ENCODE assay signal across 8 mouse cellular contexts in genomic region chr7:108933794-108934731, GRCm38 (mm10). TPM values are rescaled to one million over a fixed set of nuclear protein-coding genes. Genes with fewer than 3 reads are reported as not detected.
A peak's percentile ranks its signal among the peaks of the same experiment; 100 is the strongest.
DNase-seq lines count a peak whose midpoint lies in the region; ATAC-seq and TF ChIP-seq lines count a peak whose summit lies in the region.

Gene Eif3f (plus strand): TSS chr7:108934417.

- 2% methylated on average over 40 of the region's 50 CpGs for WGBS in embryonic facial prominence, embryonic 14.5 days
- WGBS in heart, adult 2 months: 2% methylated on average over 50 of the region's 50 CpGs
- 2% methylated on average over 50 of the region's 50 CpGs for WGBS in limb, embryonic 13.5 days
- 1% methylated on average over 50 of the region's 50 CpGs for WGBS in midbrain, embryonic 16.5 days

- intact Hi-C loops in heart, adult 2 months (cut with DNase I): loop anchor here (2.0 kb wide), 1 partner anchor 83 kb away; the partner anchor contains the start of gene Olfr516

- H3K4me2 ChIP-seq in embryonic facial prominence, embryonic 14.5 days (ENCODE audit: low read depth, low read length): peak within 1 kb of the TSS; percentile 91
- peak within 1 kb of the TSS; percentile 82 for H3K4me2 ChIP-seq in limb, embryonic 13.5 days (replicated peaks)
- peak within 1 kb of the TSS; percentile 83 for H3K4me2 ChIP-seq in midbrain, embryonic 16.5 days (ENCODE audit: low read length)

- TF ChIP-seq CTCF in heart, adult 2 months (IDR thresholded peaks at IDR 0.05): peak; percentile 98; the same call in 1 of the 2 replicates

- TF ChIP-seq POLR2A in heart, adult 2 months (IDR thresholded peaks at IDR 0.05; ENCODE audit: insufficient read depth, low read depth, low read length): peak; percentile 79

- H3K36me3 ChIP-seq in embryonic facial prominence, embryonic 14.5 days (ENCODE audit: control insufficient read depth, insufficient read depth, low read length): peaks cover 18% of the 10 kb centered on the region
- H3K36me3 ChIP-seq in heart, adult 2 months (ENCODE audit: control insufficient read depth, insufficient read depth, low read length): peaks cover 2% of the 10 kb centered on the region
- peaks cover 27% of the 10 kb centered on the region for H3K36me3 ChIP-seq in limb, embryonic 13.5 days
- H3K36me3 ChIP-seq in midbrain, embryonic 16.5 days (ENCODE audit: control insufficient read depth, insufficient read depth, low read length): peaks cover 15% of the 10 kb centered on the region

- peak within 1 kb of the TSS; percentile 91 for H3K9ac ChIP-seq in embryonic facial prominence, embryonic 14.5 days (ENCODE audit: low read depth, low read length)
- peak within 1 kb of the TSS; percentile 92 for H3K9ac ChIP-seq in heart, adult 2 months (ENCODE audit: low read depth, low read length)
- H3K9ac ChIP-seq in limb, embryonic 13.5 days: peak within 1 kb of the TSS; percentile 96
- peak within 1 kb of the TSS; percentile 78 for H3K9ac ChIP-seq in midbrain, embryonic 16.5 days (ENCODE audit: low read depth, low read length)

- peak within 1 kb of the TSS; percentile 82 for H3K4me3 ChIP-seq in embryonic facial prominence, embryonic 14.5 days (ENCODE audit: low read depth, low read length)
- peak within 1 kb of the TSS; percentile 70 for H3K4me3 ChIP-seq in heart, adult 2 months
- peak within 1 kb of the TSS; percentile 97 for H3K4me3 ChIP-seq in limb, embryonic 13.5 days
- peak within 1 kb of the TSS; percentile 73 for H3K4me3 ChIP-seq in midbrain, embryonic 16.5 days (ENCODE audit: low read depth, low read length)

- no peaks in the 10 kb centered on the region for H3K27me3 ChIP-seq in embryonic facial prominence, embryonic 14.5 days (replicated peaks; ENCODE audit: control insufficient read depth, insufficient read depth, low read length)
- H3K27me3 ChIP-seq in heart, adult 2 months (ENCODE audit: control insufficient read depth, insufficient read depth, low read length): no peaks in the 10 kb centered on the region
- no peaks in the 10 kb centered on the region for H3K27me3 ChIP-seq in limb, embryonic 13.5 days
- H3K27me3 ChIP-seq in midbrain, embryonic 16.5 days (ENCODE audit: control insufficient read depth, insufficient read depth, low read depth, low read length): no peaks in the 10 kb centered on the region

- no peaks in the 10 kb centered on the region for H3K9me3 ChIP-seq in embryonic facial prominence, embryonic 14.5 days (ENCODE audit: control insufficient read depth, low read length)
- H3K9me3 ChIP-seq in limb, embryonic 13.5 days: no peaks in the 10 kb centered on the region
- H3K9me3 ChIP-seq in midbrain, embryonic 16.5 days (replicated peaks; ENCODE audit: control insufficient read depth, low read length, poor library complexity, severe bottlenecking): no peaks in the 10 kb centered on the region

- peak; percentile 91 for TF ChIP-seq EP300 in heart, adult 2 months (IDR thresholded peaks at IDR 0.05; ENCODE audit: insufficient read depth, low read depth, low read length)

- H3K4me1 ChIP-seq in embryonic facial prominence, embryonic 14.5 days (ENCODE audit: control insufficient read depth, insufficient read depth, low read length): peaks cover 11% of the 10 kb centered on the region
- H3K4me1 ChIP-seq in heart, adult 2 months (ENCODE audit: control insufficient read depth, insufficient read depth, low read length): peaks cover 12% of the 10 kb centered on the region
- H3K4me1 ChIP-seq in limb, embryonic 13.5 days: peaks cover 21% of the 10 kb centered on the region
- peaks cover 19% of the 10 kb centered on the region for H3K4me1 ChIP-seq in midbrain, embryonic 16.5 days (ENCODE audit: control insufficient read depth, insufficient read depth, low read length)

- peak; percentile 99 for ATAC-seq in embryonic facial prominence, embryonic 14.5 days (ENCODE audit: low read depth)
- peak; percentile 97 for ATAC-seq in limb, embryonic 13.5 days (ENCODE audit: low FRiP score, low read depth)
- peak; percentile 96 for ATAC-seq in midbrain, embryonic 16.5 days

- peak within 1 kb of the TSS; percentile 75; the same call in 1 of the 2 replicates for H3K27ac ChIP-seq in embryonic facial prominence, embryonic 14.5 days (replicated peaks; ENCODE audit: low read depth, low read length)
- H3K27ac ChIP-seq in heart, adult 2 months: peak within 1 kb of the TSS; percentile 71
- peak within 1 kb of the TSS; percentile 79 for H3K27ac ChIP-seq in limb, embryonic 13.5 days
- peak within 1 kb of the TSS; percentile 82 for H3K27ac ChIP-seq in midbrain, embryonic 16.5 days (ENCODE audit: low read length)

- H3K79me2 ChIP-seq in heart, adult 2 months (replicated peaks; ENCODE audit: control insufficient read depth, insufficient read depth, low read length): peaks cover 4% of the 10 kb centered on the region; the same call in 1 of the 2 replicates

- peak; percentile 97 for DNase-seq in 3T3-L1 (ENCODE audit: low read depth, low spot score)
- peak; percentile 65 to 83 for DNase-seq in adrenal gland, postnatal 4 days (ENCODE audit: low spot score in 2 of 2)
- peak; percentile 98 for DNase-seq in embryonic facial prominence, embryonic 14.5 days (ENCODE audit: low spot score)
- DNase-seq in heart, adult 2 months: peak; percentile 92 to 95
- peak; percentile 98 for DNase-seq in kidney, adult 8-10 months
- DNase-seq in spleen, postnatal 10 days (ENCODE audit: low spot score in 2 of 2): peak; percentile 82 to 92

RNA-seq across cellular contexts. Expression of gene Eif3f, which starts in this region (rescaled TPM):
- total RNA-seq in adrenal gland, postnatal 4 days (2021): 100 to 1,000 TPM; 246 to 249 TPM
- polyA plus RNA-seq in embryonic facial prominence, embryonic 14.5 days (2014; fragmentation: Nextera tagmentation; extraction: Ambion mirVana): 107 and 110 TPM in 2 replicates
- total RNA-seq in heart, adult 2 months (2021): 10 to 100 TPM; 78.6 to 97.2 TPM
- polyA plus RNA-seq in heart, adult 2 months (2012; rRNA removed): 72.1 and 72.8 TPM in 2 replicates
- polyA plus RNA-seq in limb, embryonic 13.5 days (2015; fragmentation: Nextera tagmentation; extraction: Ambion mirVana): 89.8 and 97.5 TPM in 2 replicates
- 60.9 and 62.8 TPM in 2 replicates for polyA plus RNA-seq in midbrain, embryonic 16.5 days (2015; fragmentation: Nextera tagmentation; extraction: Ambion mirVana)

Comparison
In these comparisons a context has a peak if more than half of its experiments do, and no peak if none do; other contexts are left out.
1. Peak in every context shown above with its lines: DNase-seq, ATAC-seq, H3K4me3 ChIP-seq and H3K27ac ChIP-seq.